Mouse (Mus musculus) liver, adult (tissue): ENCODE results near the gene Zdhhc21.

Source experiments
- GATA4 ChIP-seq: IDR thresholded peaks from 2 replicates; pipeline ENCODE4 v1.6.1; 2014; ENCODE audit warnings: mild to moderate bottlenecking, low read length; ENCODE audit not compliant: insufficient replicate concordance

The Zdhhc21 gene

DNA sequence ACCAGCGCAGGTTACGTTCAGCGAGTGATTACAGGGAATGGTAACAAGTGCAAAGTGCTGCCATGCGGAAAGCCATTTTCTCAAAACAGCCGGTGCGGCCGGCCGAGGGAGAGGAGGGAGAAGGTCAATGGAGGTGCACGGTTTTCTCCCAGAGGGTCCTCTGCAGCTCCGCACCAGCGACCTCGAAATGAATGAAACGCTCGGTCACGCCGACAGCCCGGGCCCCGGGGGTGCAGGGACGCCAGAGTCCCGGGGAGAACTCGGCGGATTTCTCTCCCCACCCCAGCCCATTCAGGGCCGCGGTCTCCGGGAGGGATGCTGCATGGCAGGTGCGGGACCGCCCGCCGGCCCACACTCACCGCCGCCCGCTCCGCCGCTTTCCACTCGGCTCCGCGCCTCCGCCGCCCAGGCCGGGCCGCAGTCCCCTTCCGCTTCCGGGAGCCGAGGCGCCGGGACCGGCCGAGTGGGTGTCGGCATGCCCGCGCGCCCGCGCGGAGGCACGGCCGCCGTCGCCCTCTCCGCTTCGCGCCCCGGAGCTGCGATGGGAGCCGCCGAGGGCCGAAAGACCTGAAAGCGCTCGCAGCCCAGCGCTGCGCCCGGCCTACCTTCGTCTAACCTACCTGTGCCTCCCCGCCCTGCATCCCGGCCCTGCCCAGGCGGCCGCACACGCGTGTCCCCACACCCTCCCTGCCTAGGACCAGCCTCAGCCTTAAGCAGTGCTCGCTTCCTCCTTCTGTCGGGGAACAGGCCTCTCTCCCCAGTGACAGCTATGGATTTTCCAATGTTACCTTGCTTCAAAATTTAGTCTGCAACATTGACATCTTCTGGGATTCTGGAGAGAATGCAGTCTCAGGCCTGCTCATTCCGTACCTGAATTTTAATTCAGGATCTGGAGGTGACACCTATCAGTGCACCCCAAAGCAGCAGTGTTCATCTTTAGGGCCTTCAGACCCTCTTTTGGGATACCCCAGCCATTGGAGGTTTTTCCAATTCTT, at the start of gene Zdhhc21:
Zdhhc21 (minus strand) TSS at position 828 of the 995 bp plus-strand sequence.
- TF ChIP-seq GATA4 = no peak

- no peak for TF ChIP-seq GATA4
These were observed 35.5 kb upstream of the Zdhhc21 start for GRCm38 (mm10) chr4:82895227-82895626.

DNA sequence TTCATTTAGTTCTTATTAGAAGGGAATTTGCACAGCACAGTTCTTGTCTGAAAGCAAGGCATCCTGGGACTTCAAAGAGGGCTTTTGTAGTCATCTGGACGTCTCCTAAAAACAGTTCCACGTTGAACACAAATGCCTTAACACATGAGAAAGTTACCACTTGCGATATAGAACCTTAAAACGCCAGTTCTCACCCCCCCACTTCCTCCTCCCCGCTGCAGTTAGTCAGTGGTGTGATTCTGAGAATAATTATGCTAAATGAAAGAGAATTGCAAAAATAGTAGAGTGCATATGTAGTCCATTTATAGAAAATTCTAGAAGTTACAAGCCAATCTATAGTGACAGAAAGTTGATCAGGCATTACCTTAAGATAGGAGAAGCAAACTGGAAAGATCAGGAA, 32.5 kb upstream of the Zdhhc21 start:
- TF ChIP-seq GATA4 = no peak

DNA sequence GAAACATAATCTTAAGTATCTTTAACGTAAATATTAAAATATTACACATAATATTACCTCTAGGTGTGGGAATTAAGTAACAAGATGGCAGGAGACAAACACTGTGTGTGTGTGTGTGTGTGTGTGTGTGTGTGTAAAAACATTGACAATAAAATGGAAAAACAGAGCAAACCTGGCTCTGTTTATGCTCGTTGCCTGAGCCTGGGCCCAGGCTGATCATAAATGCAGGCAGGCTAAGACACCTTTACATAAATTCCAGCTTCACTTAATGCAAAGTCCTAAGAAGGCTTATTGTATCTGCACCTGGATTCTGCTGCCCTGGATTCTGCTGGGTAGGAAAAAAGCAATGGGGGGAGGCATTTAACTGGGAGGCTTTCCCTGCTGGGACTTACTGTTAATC, 31.8 kb upstream of the Zdhhc21 start:
- no peak for TF ChIP-seq GATA4

DNA sequence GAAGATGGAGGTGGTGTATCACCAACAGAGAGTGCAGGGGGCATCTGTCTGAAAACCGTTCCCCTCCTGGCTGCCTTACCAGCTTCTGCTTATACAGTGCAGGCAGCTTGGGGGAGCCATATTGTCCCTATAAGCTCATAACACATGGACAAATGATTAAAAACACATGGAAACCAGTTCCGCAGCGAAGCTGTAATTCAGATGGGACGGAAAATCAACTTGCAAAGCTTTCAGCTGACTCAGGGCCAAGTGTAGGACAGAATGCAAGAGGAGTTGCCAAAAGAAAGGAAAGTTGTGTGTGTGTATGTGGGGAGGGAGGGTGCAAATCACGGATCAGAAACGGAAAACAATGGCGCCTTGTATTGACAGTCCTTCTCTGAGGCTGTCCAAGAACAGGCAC, 31.3 kb upstream of the Zdhhc21 start:
- TF ChIP-seq GATA4 = no peak

- no peak for TF ChIP-seq GATA4
These were observed 30.8 kb upstream of the Zdhhc21 start for GRCm38 (mm10) chr4:82890585-82890984.

GRCm38 (mm10) chr4:82886148-82886547, 26.4 kb upstream of the Zdhhc21 start:
- no peak for TF ChIP-seq GATA4

GRCm38 (mm10) chr4:82885535-82885913, 25.8 kb upstream of the Zdhhc21 start:
- TF ChIP-seq GATA4 = no peak

DNA sequence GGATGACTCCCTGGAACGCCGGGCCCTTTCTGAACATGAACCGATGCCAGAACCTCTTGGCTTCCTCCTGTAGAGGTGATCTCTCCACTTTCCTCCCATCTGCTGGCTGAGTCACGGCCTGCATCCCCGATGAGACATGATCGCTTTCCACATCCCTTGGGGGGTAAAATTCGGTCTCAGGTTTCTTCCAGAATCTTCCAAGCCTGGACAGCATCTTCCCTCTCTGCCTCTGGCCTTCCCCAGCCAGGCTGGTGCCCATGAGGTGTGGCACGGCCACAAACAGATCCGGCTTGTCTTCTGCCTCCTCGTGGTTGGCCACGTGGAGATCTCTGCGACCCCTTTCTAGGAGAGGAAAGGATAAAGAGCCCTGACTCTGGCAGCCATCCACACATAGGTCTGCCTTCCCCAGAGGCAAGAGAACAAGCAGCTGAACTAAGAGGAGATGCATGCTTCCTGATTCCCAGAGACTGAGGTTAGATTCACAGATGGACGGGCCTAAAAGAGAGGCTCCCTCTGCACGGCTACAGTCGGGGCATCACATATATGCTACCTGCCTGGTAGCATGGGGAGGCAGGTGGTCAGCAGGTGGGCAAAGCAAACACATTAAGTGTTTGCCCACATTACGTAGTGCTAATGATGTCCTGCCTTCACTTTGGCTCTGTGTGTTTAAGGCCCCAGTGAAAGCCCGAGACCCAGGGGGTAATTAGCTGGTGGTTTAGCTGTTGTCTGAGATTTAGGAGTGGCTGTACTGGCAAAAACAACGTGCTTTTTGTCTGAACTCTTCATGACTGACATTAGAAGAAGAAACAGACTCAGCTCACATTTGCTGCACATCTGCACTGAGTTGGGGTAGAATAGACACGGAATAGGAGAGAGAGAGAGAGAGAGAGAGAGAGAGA, 25.1 kb upstream of the Zdhhc21 start, which contains the start of gene Cer1:
Cer1 (minus strand) TSS at position 513 of the 899 bp plus-strand sequence.
- no peak for TF ChIP-seq GATA4

- no peak for TF ChIP-seq GATA4
These were observed 22.7 kb upstream of the Zdhhc21 start for GRCm38 (mm10) chr4:82882500-82882899.

DNA sequence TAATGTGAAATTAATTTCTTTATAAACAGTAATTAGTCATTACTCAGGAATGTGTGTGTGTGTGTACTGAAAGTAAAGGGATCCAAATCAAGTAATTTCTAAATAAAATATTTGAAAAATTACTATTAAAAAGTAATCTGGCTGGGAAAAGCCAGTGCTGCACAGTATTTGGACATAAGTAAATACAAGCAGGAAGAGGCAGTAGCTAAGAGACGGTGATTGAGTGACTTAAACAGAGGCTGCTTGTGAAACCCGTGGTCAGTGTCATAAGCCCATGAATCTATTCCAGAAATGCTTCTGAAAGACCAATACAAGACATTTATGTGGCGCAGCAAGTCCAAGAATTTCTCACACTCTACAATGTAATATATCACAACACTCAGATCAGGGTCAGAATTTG, 21.6 kb upstream of the Zdhhc21 start:
- TF ChIP-seq GATA4 = no peak

GRCm38 (mm10) chr4:82880243-82880642, 20.5 kb upstream of the Zdhhc21 start:
- no peak for TF ChIP-seq GATA4

DNA sequence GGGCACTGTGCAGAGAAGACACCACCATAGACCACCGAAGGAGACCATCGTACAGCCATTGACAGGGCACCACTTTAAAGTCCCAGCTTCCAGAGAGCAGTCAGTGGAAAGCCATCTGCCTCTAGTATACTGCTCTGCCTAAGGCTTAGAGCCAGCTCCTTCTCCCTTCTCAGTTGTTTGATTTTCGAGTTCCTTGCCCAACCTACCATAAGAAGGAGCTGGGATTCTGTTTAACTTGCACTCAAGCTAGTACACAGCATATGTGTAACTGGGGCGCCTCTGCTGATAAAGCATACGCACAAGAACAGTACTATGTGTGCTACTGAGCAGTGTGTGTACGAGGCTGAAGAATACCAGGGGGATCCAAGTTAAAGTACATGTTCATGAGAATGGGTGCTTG, 19.4 kb upstream of the Zdhhc21 start:
- no peak for TF ChIP-seq GATA4

- no peak for TF ChIP-seq GATA4
These were observed 16.9 kb upstream of the Zdhhc21 start for GRCm38 (mm10) chr4:82876656-82877055.

DNA sequence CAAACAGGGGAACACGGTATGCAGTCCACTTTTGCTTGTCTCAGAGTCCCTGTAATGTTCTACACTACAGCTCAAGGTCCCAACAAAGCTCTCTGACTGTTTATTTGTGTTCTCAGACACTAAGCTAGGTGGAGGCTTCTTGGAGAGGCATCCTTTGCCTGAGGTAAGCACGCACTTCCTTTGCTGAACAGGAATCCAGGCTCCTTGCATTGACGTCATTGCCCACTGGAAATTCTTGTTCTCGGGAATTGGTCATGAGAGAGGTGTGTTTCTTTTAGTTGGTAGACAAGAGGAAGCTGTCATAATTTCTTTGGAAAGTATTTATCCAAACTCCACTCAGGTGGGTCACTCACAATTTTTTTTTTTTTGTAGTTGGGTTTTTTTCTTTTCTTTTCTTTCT, 15.8 kb upstream of the Zdhhc21 start:
- TF ChIP-seq GATA4 = no peak

DNA sequence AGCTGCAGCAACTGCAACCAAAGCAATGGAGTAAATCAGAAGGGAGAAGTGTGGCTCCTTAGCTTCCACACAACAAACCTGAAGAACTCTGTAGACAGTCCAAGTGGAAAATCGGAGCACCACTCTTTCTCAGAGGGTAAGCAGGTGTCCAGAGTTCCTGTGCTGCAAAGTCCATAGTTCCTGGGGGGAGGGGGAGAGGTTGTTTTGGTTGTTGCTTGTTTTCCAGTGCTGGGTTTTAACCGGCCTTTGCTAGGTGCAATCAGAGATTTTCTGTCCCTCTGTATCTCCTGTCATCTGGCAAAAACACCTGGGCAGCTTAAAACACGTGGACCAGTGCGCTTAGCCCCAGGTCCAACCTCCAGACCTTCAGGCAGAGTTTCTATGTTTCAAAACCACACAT, 15.0 kb upstream of the Zdhhc21 start:
- no peak for TF ChIP-seq GATA4
